Mouse (Mus musculus) embryonic stem cell, embryonic (primary cell): ENCODE measurements around the gene Acsl5.

Experiments
- CTCF ChIA-PET, 4 experiments: fragments of 300-600 bp in 2 of 4; fragments of 350-600 bp in 2 of 4; sonication (Branson Sonifier 250); formaldehyde crosslinking; loops; one replicate each; lab custom pipeline; 2022; ENCODE audit warnings: inconsistent platforms in 2 of 4; lab: Charles Lee
- POLR2A ChIA-PET, 4 experiments: fragments of 300-600 bp in 2 of 4; fragments of 350-600 bp in 2 of 4; sonication (Branson Sonifier 250); formaldehyde crosslinking; loops; one replicate each; lab custom pipeline; 2022; ENCODE audit warnings: antibody characterized with exemption in 4 of 4, inconsistent platforms in 1 of 4; lab: Charles Lee

Gene Acsl5

GRCm38 (mm10) chr19:55295075-55295474, 43.3 kb downstream of the Acsl5 start:
- ChIA-PET CTCF (no interaction called here), POLR2A (interaction anchor here in 1 of 4 experiments (0.6 to 1.2 kb wide), 5 partner anchors 8 to 21 kb away, joined by 3 to 5 read pairs (median 3); partner anchors contain the start of genes Vti1a and Zdhhc6)

GRCm38 (mm10) chr19:55295556-55295955, 43.8 kb downstream of the Acsl5 start:
- POLR2A ChIA-PET, result interaction anchor here in 1 of 4 experiments (0.8 to 1.2 kb wide), 4 partner anchors 8 to 20 kb away, joined by 3 to 5 read pairs (median 4); partner anchors contain the start of genes Vti1a and Zdhhc6

DNA sequence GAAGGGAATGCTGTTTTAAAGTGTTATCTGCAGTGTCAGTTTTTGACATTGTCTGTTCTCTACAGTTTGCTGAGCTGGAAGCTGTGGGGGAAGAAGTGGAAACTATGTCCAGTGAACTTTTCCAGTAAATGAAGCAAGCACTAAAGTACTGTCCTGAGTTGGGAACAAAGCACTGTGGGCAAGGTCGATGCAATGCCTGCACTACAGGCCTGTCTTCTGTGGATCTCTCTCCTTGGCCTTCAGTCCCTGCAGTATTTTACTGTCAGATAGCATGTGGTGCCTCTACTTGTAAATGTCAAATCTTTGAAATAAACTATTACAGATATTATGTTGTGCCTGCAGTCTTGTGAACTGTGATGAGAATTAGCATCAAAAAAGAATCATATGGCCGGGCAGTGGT, 44.6 kb downstream of the Acsl5 start:
- ChIA-PET CTCF (no interaction called here), POLR2A (no interaction called here)

More at GRCm38 (mm10) chr19:55295556-55295955, 43.8 kb downstream of the Acsl5 start:
- CTCF ChIA-PET, result no interaction called here

DNA sequence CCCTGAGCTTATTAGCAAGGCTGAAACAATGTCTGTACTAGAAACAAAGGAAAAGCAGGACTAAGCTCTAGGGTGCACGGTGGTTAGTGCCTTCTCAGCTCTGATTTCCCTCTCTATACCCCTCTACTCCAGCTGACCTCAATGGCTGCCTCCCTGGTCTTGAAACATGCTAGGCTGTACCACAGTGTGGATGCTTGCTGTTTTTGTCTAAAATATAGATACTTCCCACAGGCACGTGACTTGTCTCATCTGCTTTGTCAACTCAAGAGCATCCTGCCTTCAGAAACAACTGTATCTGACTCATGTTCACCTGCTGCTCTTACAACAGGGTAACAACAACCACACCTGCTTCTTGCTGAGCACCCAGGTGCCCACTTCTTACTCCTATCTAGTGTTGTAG, 45.8 kb downstream of the Acsl5 start:
- POLR2A ChIA-PET, result interaction anchor here in 1 of 4 experiments (0.7 to 1.5 kb wide), 2 partner anchors 10 to 18 kb away, joined by 3 to 4 read pairs; partner anchors contain the start of genes Vti1a and Zdhhc6
- CTCF ChIA-PET, result no interaction called here

- ChIA-PET CTCF (no interaction called here), POLR2A (interaction anchor here in 1 of 4 experiments (0.7 to 1.5 kb wide), 2 partner anchors 10 to 18 kb away, joined by 3 to 4 read pairs; partner anchors contain the start of genes Vti1a and Zdhhc6)
Measured at GRCm38 (mm10) chr19:55297961-55298360, 46.2 kb downstream of the Acsl5 start.

DNA sequence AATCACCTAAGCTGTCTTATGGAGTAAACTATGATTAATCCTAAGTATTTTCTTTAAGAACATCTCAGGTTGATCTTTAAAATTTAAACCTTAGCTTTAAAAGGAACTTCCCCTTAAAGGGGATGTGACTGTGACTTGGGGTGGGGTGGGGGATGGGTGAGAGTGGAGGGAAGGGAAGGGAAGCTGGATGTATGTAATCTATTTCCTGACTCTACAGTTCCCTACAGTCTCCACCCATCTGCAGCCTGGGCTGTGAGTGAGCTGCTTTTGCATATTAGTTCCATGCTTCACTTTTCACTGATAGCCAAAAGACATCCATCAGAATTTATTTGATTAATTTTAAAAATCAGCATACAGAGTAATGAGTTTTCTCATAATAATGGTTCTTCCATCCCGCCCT, 47.6 kb downstream of the Acsl5 start:
- CTCF ChIA-PET, result interaction anchor here in 2 of 4 experiments (0.5 to 1.5 kb wide), 4 partner anchors 11 to 1559 kb away, joined by 3 to 7 read pairs (median 6); no protein-coding TSS in a partner anchor

DNA sequence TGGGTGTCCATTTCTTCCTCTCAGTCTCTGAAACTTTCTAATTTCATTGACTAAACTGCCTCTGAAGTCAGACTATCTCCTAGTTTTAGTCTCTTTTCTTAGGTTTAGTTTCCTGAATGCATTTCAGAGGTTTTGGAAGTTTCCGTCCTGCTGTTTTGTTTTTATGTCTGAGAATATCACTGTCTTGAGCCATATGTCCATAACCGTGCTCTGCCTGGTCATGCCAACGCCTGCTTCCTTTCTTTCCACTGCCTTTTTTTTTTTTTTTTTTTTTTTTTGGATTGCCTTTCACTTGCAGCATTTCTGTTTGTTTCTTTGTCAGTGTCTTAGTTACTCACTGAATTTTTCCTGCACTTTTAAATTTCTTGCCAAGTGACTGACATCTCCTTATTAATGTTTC, 48.8 kb downstream of the Acsl5 start:
- CTCF ChIA-PET, result no interaction called here
- POLR2A ChIA-PET, result interaction anchor here in 1 of 4 experiments (0.6 to 0.7 kb wide), 2 partner anchors 79 to 91 kb away, joined by 5 read pairs; no protein-coding TSS in a partner anchor

More for the DNA sequence above, 47.6 kb downstream of the Acsl5 start:
- POLR2A ChIA-PET, result interaction anchor here in 3 of 4 experiments (0.6 to 1.2 kb wide), 6 partner anchors 22 to 1320 kb away, joined by 3 to 5 read pairs (median 3); no protein-coding TSS in a partner anchor

GRCm38 (mm10) chr19:55305024-55305423, 53.3 kb downstream of the Acsl5 start:
- ChIA-PET POLR2A (interaction anchor here in 2 of 4 experiments (0.7 kb wide), 2 partner anchors 51 to 357 kb away, joined by 3 to 5 read pairs; no protein-coding TSS in a partner anchor), CTCF (interaction anchor here in 2 of 4 experiments (0.9 to 1.9 kb wide), 4 partner anchors 27 to 87 kb away, joined by 3 to 9 read pairs (median 6); no protein-coding TSS in a partner anchor)

- CTCF ChIA-PET, result interaction anchor here in 2 of 4 experiments (1.3 to 1.4 kb wide), 2 partner anchors 93 to 94 kb away, joined by 3 to 4 read pairs; no protein-coding TSS in a partner anchor
- POLR2A ChIA-PET, result no interaction called here
Measured at GRCm38 (mm10) chr19:55311874-55312273, 60.1 kb downstream of the Acsl5 start.

DNA sequence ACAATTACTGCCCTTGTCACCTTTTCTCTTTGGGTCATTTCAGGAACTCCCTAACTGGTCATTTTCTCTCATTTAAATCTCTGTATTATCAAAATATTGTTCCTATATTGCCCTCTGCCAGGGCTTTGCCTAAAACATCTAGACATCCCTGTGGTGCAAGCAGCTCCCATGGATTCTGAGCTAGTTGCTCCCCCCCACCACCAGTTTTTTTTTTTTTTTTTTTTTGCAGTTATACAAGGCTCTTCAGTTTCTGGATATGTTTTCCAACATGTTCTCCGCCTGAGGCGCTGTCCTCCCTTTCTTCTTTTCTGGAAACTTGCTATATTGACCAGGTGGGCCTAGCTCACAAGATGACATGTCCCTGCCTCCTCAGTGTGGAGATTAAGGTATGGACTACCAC, 61.9 kb downstream of the Acsl5 start:
- ChIA-PET POLR2A (interaction anchor here in 1 of 4 experiments (0.7 kb wide), 1 partner anchor 893 kb away, joined by 4 read pairs; no protein-coding TSS in a partner anchor), CTCF (interaction anchor here in 1 of 4 experiments (0.7 kb wide), 1 partner anchor 105 kb away, joined by 6 read pairs; no protein-coding TSS in a partner anchor)

GRCm38 (mm10) chr19:55315452-55316108, 63.8 kb downstream of the Acsl5 start, which contains the start of gene Zdhhc6:
Gene Zdhhc6, minus strand, starts transcription at chr19:55316032.
- ChIA-PET CTCF (interaction anchor here in 3 of 4 experiments (0.6 to 1.6 kb wide), 5 partner anchors 11 to 101 kb away, joined by 3 to 6 read pairs (median 4); no protein-coding TSS in a partner anchor), POLR2A (interaction anchor here (0.6 to 2.1 kb wide), 18 partner anchors 8 to 1660 kb away, joined by 3 to 6 read pairs (median 3); partner anchors contain the start of gene Acsl5 (in 1 of the 4))

DNA sequence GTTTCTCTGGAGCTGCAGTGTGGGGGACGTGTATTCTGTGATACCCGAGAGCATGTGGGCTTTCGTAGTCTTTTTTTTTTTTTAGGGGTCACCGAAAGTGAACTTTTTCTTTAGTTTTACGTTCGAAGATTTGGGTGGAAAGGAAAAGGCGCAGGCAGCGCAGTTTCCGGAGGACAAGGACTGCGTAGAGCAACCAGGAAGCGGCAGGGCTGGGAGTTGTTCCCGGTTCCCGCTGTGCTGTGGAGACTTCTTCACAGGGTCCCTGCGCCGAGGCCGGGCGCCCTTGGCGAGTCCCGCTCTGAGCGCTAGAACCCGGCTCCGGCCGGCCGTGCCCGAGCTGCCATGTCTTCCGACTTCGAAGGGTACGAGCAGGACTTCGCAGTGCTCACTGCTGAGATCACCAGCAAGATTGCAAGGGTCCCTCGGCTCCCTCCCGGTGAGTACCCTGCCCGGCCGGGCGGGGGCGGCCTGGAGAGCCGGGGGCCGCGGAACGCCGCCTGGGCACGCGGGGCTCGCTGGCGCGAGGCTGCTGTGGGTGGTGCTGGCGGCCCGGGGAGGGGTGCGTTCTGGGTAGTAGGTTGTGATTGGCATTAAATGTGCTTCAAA, 64.5 kb downstream of the Acsl5 start, which contains the start of gene Vti1a:
Gene Vti1a, plus strand, starts transcription at position 187 of the 606 bp plus-strand sequence.
- CTCF ChIA-PET, result interaction anchor here in 3 of 4 experiments (0.6 to 1.6 kb wide), 5 partner anchors 12 to 101 kb away, joined by 3 to 6 read pairs (median 4); no protein-coding TSS in a partner anchor
- POLR2A ChIA-PET, result interaction anchor here in 3 of 4 experiments (0.5 to 2.1 kb wide), 19 partner anchors 9 to 1661 kb away, joined by 3 to 6 read pairs (median 3); partner anchors contain the start of gene Acsl5 (in 1 of the 3)

DNA sequence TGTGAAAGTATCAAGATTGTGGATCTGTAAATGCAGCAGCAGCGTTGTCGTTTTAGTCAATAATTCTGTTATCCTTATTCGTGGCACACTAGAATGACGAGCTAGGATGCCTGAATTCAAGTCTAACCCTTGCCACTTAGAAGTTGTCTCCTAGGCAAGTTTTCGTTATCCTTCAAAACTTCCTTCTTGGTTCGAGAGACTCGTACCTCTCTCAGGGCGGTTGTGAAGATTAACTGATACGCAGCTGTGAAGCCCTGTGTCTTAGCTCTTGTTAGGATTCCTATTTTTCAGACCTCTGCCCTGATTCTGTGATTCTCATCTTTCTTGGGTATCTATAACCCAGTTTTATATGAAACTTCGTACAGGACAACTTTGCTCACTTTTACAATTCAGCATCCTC, 65.2 kb downstream of the Acsl5 start:
- CTCF ChIA-PET, result interaction anchor here in 3 of 4 experiments (0.6 to 1.6 kb wide), 3 partner anchors 16 to 100 kb away, joined by 3 to 6 read pairs (median 3); no protein-coding TSS in a partner anchor
- POLR2A ChIA-PET, result interaction anchor here (0.5 to 2.1 kb wide), 10 partner anchors 9 to 1187 kb away, joined by 3 to 5 read pairs (median 4); no protein-coding TSS in a partner anchor

GRCm38 (mm10) chr19:55319036-55319435, 67.3 kb downstream of the Acsl5 start:
- POLR2A ChIA-PET, result interaction anchor here in 2 of 4 experiments (0.6 to 1.7 kb wide), 2 partner anchors 14 to 234 kb away, joined by 4 to 6 read pairs; no protein-coding TSS in a partner anchor
- CTCF ChIA-PET, result interaction anchor here in 3 of 4 experiments (0.6 to 1.2 kb wide), 4 partner anchors 13 to 1038 kb away, joined by 3 to 4 read pairs (median 3); no protein-coding TSS in a partner anchor

DNA sequence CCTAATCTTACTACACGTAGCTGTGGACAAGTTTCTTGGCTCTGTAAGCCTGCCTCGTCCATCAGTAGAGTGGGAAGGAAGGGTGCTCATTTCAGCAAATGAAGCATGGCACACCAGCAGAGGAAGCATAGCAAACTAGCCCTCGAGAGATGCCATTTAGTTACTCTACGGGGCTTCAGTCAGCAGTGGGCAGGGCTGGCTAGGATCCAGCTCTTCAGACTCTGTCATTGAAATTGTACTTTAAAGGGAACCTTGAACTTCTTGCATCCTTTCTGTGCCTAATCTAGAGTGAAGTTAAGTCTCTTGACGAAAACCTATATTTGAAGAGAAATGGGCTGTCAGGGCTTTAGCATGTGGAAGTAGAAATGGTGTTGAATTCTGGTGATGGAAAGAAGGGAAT, 67.8 kb downstream of the Acsl5 start:
- CTCF ChIA-PET, result interaction anchor here in 3 of 4 experiments (0.6 to 1.2 kb wide), 3 partner anchors 13 to 1037 kb away, joined by 3 to 4 read pairs (median 3); no protein-coding TSS in a partner anchor
- POLR2A ChIA-PET, result interaction anchor here in 2 of 4 experiments (0.6 to 1.7 kb wide), 2 partner anchors 13 to 233 kb away, joined by 4 to 6 read pairs; no protein-coding TSS in a partner anchor

DNA sequence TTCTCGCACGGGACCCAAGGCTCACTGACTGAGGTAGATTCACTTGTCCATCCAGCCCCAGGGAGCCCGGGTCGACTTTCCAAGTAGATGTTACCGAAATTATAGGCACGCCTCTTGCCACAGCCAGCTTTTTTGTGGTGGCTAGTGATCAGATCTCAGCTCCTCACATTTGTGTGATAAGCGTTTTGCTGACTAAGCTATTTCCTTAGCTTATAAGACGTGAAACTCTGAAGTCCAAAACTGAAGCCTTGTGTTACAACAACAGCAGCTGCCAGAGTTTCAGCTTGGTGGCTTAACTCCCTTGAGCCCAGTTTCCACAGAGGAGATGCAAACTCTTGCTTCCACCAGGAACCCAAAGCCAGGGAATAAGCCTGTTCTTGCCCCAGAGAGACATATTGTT, 70.9 kb downstream of the Acsl5 start:
- ChIA-PET POLR2A (no interaction called here), CTCF (interaction anchor here in 1 of 4 experiments (1.9 kb wide), 1 partner anchor 10 kb away, joined by 8 read pairs; no protein-coding TSS in a partner anchor)

DNA sequence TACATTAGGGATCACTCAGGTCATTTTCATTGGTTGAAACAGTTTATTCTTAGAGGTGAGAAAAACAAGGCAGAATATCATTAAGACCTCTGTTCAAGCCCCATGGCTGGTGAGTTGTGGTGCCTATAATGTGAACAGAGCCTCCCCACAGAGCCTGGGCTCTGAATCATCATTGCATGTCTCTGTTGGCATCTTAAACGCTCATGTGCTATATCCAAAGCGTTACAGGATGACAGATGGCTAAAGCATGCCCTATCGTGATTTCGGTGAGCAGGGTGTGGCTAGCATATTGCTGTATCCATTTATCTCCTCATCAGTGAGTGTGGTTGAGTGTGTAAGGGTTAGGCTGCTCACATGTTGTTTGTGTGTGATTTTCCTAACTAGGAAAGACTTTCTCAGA, 75.8 kb downstream of the Acsl5 start:
- CTCF ChIA-PET, result interaction anchor here in 2 of 4 experiments (0.6 to 1.2 kb wide), 2 partner anchors 56 to 109 kb away, joined by 3 read pairs; no protein-coding TSS in a partner anchor
- POLR2A ChIA-PET, result no interaction called here
